Mouse (Mus musculus) midbrain, embryonic 16.5 days (tissue): ENCODE results near the gene Ndufv1. TPM values are rescaled to one million over a fixed set of nuclear protein-coding genes. Genes with fewer than 3 reads are reported as not detected.
"Not testable (repeated sequence)": the region's sequence is repeated elsewhere in the genome, so short reads cannot be mapped to it uniquely, and the experiment has no call there.

Source experiments
- ATAC-seq: fragments of 200-750 bp; cut with Nextera tagmentation; 2 replicates; pipeline ENCODE4 v1.8.0; 2017; ENCODE audit warnings: moderate TSS enrichment
- H3K27ac ChIP-seq: fragments of 300-500 bp; sonication (generic); 2 replicates; pipeline ENCODE4 v1.5.1; 2014; ENCODE audit warnings: mild to moderate bottlenecking, low read length, mixed read lengths
- H3K27me3 ChIP-seq: fragments of 300-500 bp; sonication (generic); 2 replicates; pipeline ENCODE4 v1.6.1; 2014; ENCODE audit warnings: low read depth, low read length, mixed read lengths; ENCODE audit not compliant: control insufficient read depth, insufficient read depth
- H3K36me3 ChIP-seq: fragments of 300-500 bp; sonication (generic); 2 replicates; pipeline ENCODE4 v1.6.1; 2014; ENCODE audit warnings: mild to moderate bottlenecking, low read length, moderate library complexity, mixed read lengths; ENCODE audit not compliant: control insufficient read depth, insufficient read depth
- H3K4me1 ChIP-seq: fragments of 300-500 bp; sonication (generic); 2 replicates; pipeline ENCODE4 v1.6.1; 2014; ENCODE audit warnings: mild to moderate bottlenecking, low read length, mixed read lengths; ENCODE audit not compliant: control insufficient read depth, insufficient read depth
- H3K4me2 ChIP-seq: fragments of 300-500 bp; sonication (generic); 2 replicates; pipeline ENCODE4 v1.6.1; 2014; ENCODE audit warnings: mild to moderate bottlenecking, low read length, mixed read lengths
- H3K4me3 ChIP-seq: fragments of 300-500 bp; sonication (generic); 2 replicates; pipeline ENCODE4 v1.5.1; 2014; ENCODE audit warnings: low read depth, mild to moderate bottlenecking, low read length, moderate library complexity, mixed read lengths
- H3K9ac ChIP-seq: fragments of 300-500 bp; sonication (generic); 2 replicates; pipeline ENCODE4 v1.6.1; 2014; ENCODE audit warnings: low read depth, low read length, mixed read lengths
- H3K9me3 ChIP-seq: fragments of 300-500 bp; sonication (generic); replicated peaks from 2 replicates; pipeline ENCODE4 v1.6.1; 2014; ENCODE audit warnings: mild to moderate bottlenecking, low read length, mixed read lengths; ENCODE audit not compliant: control insufficient read depth, poor library complexity, severe bottlenecking
- WGBS: fragments of 180-500 bp; shearing (Covaris S2); extraction: QIAGEN DNeasy Blood & Tissue Kit; methylation state at CpG from one replicate; pipeline ENCODE4 v1.1.7; 2014; 5-methylcytosine and 5-hydroxymethylcytosine counted together
- polyA plus RNA-seq: library from polyadenylated mRNA; unstranded; fragments of >200 nt; fragmentation: Nextera tagmentation; extraction: Ambion mirVana; gene quantifications from 2 replicates; pipeline ENCODE4 v1.2.1, GENCODE M21; 2015

The Ndufv1 gene
- polyA plus RNA-seq, 1 experiment from 2014 or later, result 247 TPM

GRCm38 (mm10) chr19:4055947-4056693 lies 43.5 kb upstream of the Ndufv1 start:
- Histone ChIP-seq H3K4me3 (no peak overlapping the region), H3K9ac (no peak overlapping the region), H3K4me2 (no peak overlapping the region), H3K27me3 (no peaks in the 10 kb centered on the region), H3K4me1 (no peaks in the 10 kb centered on the region), H3K36me3 (no peaks in the 10 kb centered on the region), H3K9me3 (no peaks in the 10 kb centered on the region), H3K27ac (no peak overlapping the region)
- no peak for ATAC-seq
- WGBS, result 63% methylated on average over 15 of the region's 15 CpGs

GRCm38 (mm10) chr19:4055216-4055946 lies 42.8 kb upstream of the Ndufv1 start:
- no peaks in the 10 kb centered on the region for H3K4me1 ChIP-seq
- H3K27ac ChIP-seq, result no peak overlapping the region
- WGBS, result 67% methylated on average over 8 of the region's 8 CpGs
- ATAC-seq, result no peak
- H3K4me2 ChIP-seq, result no peak overlapping the region
- H3K36me3 ChIP-seq, result no peaks in the 10 kb centered on the region
- H3K9me3 ChIP-seq, result no peaks in the 10 kb centered on the region
- H3K9ac ChIP-seq, result no peak overlapping the region
- no peaks in the 10 kb centered on the region for H3K27me3 ChIP-seq
- no peak overlapping the region for H3K4me3 ChIP-seq

GRCm38 (mm10) chr19:4054613-4055012 lies 42.0 kb upstream of the Ndufv1 start:
- H3K9me3 ChIP-seq, result no peaks in the 10 kb centered on the region
- H3K36me3 ChIP-seq, result no peaks in the 10 kb centered on the region
- no peaks in the 10 kb centered on the region for H3K4me1 ChIP-seq
- no peak overlapping the region for H3K9ac ChIP-seq
- H3K27ac ChIP-seq, result no peak overlapping the region
- H3K27me3 ChIP-seq, result no peaks in the 10 kb centered on the region
- no peak for ATAC-seq
- H3K4me2 ChIP-seq, result no peak overlapping the region
- WGBS, result 93% methylated on average over 5 of the region's 5 CpGs
- H3K4me3 ChIP-seq, result no peak overlapping the region

- Histone ChIP-seq H3K4me3 (no peak overlapping the region), H3K4me2 (no peak overlapping the region), H3K36me3 (no peaks in the 10 kb centered on the region), H3K27ac (no peak overlapping the region), H3K27me3 (no peaks in the 10 kb centered on the region), H3K9ac (no peak overlapping the region), H3K9me3 (no peaks in the 10 kb centered on the region), H3K4me1 (no peaks in the 10 kb centered on the region)
- ATAC-seq, result no peak
- WGBS, result 64% methylated on average over 5 of the region's 5 CpGs
These were observed 40.0 kb upstream of the Ndufv1 start for GRCm38 (mm10) chr19:4052516-4053030.

GRCm38 (mm10) chr19:4051741-4052515 lies 39.3 kb upstream of the Ndufv1 start:
- Histone ChIP-seq H3K4me1 (no peaks in the 10 kb centered on the region), H3K27me3 (no peaks in the 10 kb centered on the region), H3K4me3 (no peak overlapping the region), H3K4me2 (no peak overlapping the region), H3K9ac (no peak overlapping the region), H3K36me3 (no peaks in the 10 kb centered on the region), H3K27ac (no peak overlapping the region), H3K9me3 (no peaks in the 10 kb centered on the region)
- no peak for ATAC-seq
- 50% methylated on average over 10 of the region's 10 CpGs for WGBS

- H3K27me3 ChIP-seq, result no peaks in the 10 kb centered on the region
- no peaks in the 10 kb centered on the region for H3K9me3 ChIP-seq
- 97% methylated on average over 5 of the region's 5 CpGs for WGBS
- no peak overlapping the region for H3K4me2 ChIP-seq
- H3K27ac ChIP-seq, result no peak overlapping the region
- H3K36me3 ChIP-seq, result no peaks in the 10 kb centered on the region
- no peak overlapping the region for H3K9ac ChIP-seq
- no peak for ATAC-seq
- H3K4me1 ChIP-seq, result no peaks in the 10 kb centered on the region
- no peak overlapping the region for H3K4me3 ChIP-seq
These were observed 38.4 kb upstream of the Ndufv1 start for GRCm38 (mm10) chr19:4051016-4051415.

- H3K9ac ChIP-seq, ATAC-seq, H3K4me3 ChIP-seq, H3K4me1 ChIP-seq, H3K27ac ChIP-seq, H3K4me2 ChIP-seq, H3K27me3 ChIP-seq, H3K36me3 ChIP-seq, H3K9me3 ChIP-seq: not testable (repeated sequence)
- WGBS, result 83% methylated on average over 5 of the region's 5 CpGs
These were observed 36.5 kb upstream of the Ndufv1 start for GRCm38 (mm10) chr19:4049069-4049468.

GRCm38 (mm10) chr19:4047859-4048258 lies 35.3 kb upstream of the Ndufv1 start:
- Histone ChIP-seq H3K9me3 (no peaks in the 10 kb centered on the region), H3K4me1 (no peaks in the 10 kb centered on the region), H3K9ac (no peak overlapping the region), H3K27ac (no peak overlapping the region), H3K36me3 (no peaks in the 10 kb centered on the region), H3K27me3 (no peaks in the 10 kb centered on the region), H3K4me2 (no peak overlapping the region), H3K4me3 (no peak overlapping the region)
- no peak for ATAC-seq
- 11% methylated on average over 4 of the region's 4 CpGs for WGBS
